Mouse (Mus musculus): ENCODE measurements around the gene A430078G23Rik. TPM values are rescaled to one million over a fixed set of nuclear protein-coding genes. Genes with fewer than 3 reads are reported as not detected.
A peak's percentile ranks its signal among the peaks of the same experiment; 100 is the strongest.
"Not testable (repeated sequence)": the region's sequence is repeated elsewhere in the genome, so short reads cannot be mapped to it uniquely, and the experiment has no call there.

Gene A430078G23Rik
- polyA plus RNA-seq (2012; rRNA removed) (0.31 and 0.33 TPM in 2 replicates), polyA plus RNA-seq (2014; fragmentation: Nextera tagmentation; extraction: Ambion mirVana) (0.36 and 0.85 TPM in 2 replicates)

DNA sequence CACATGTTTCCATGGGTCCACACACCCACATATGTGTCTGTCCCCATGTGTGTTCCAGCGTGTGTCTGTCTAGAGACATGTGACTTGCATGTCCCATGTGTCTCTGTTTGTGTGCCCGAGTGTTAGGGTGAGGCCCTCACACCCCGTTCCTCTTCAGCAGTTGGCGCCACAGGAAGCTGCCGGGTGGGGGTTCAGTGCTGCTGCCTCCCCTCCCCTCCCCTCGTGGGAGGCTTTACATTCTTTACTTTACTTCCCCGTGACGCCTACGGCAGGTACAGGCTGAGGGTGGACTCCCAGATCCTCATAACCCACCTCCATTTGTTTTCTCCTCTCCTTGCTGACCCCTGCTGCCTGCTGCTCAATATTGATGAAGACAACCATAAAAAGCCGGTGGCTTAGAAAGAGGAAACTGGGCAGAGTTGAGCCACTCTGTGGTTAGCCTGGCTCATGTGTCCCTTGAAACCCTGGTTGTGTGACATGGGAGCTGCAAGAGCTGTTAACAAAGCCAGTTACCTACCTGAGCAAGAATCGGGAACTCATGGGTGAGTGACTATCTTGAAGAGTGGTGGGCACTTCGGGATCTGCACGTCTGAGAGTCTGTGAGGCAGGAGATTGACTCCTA, at the start of gene A430078G23Rik:
TSS of gene A430078G23Rik (plus strand) at position 227 of the 622 bp plus-strand sequence.
- no peak within 1 kb of the TSS for H3K27ac ChIP-seq

GRCm38 (mm10) chr8:3308205-3308800, 44.9 kb upstream of the A430078G23Rik start:
- H3K36me3 ChIP-seq (replicated peaks; ENCODE audit: control insufficient read depth, insufficient read depth, low read depth); H3K4me3 ChIP-seq (ENCODE audit: insufficient read depth in 1 of 2, low read depth in 2 of 2, low read length in 2 of 2); H3K4me2 ChIP-seq (ENCODE audit: low read depth); ATAC-seq (ENCODE audit: insufficient read depth); H3K9me3 ChIP-seq (ENCODE audit: control insufficient read depth, low read length); H3K9ac ChIP-seq (replicated peaks); H3K27me3 ChIP-seq (ENCODE audit: control insufficient read depth, insufficient read depth, low read length); H3K27ac ChIP-seq; H3K4me1 ChIP-seq (replicated peaks; ENCODE audit: control insufficient read depth in 2 of 2, insufficient read depth in 2 of 2, low read length in 1 of 2); DNase-seq (ENCODE audit: low read depth in 3 of 3, low spot score in 3 of 3): not testable (repeated sequence)
- WGBS (ENCODE audit: insufficient replicate concordance), result 73% methylated on average over 13 of the region's 13 CpGs

More for the DNA sequence above, at the start of gene A430078G23Rik:
- no peaks in the 10 kb centered on the region for H3K27me3 ChIP-seq (ENCODE audit: control insufficient read depth, insufficient read depth, low read length)
- no peak within 1 kb of the TSS for H3K9ac ChIP-seq (replicated peaks)
- no peaks in the 10 kb centered on the region for H3K36me3 ChIP-seq (replicated peaks; ENCODE audit: control insufficient read depth, insufficient read depth, low read depth)
- WGBS (ENCODE audit: insufficient replicate concordance), result 10% methylated on average over 13 of the region's 13 CpGs
- peak within 1 kb of the TSS; percentile 26 for H3K4me2 ChIP-seq (ENCODE audit: low read depth)
- peak; percentile 34; the same call in 1 of the 2 replicates for ATAC-seq (ENCODE audit: insufficient read depth)
- peaks cover 0 to 21% of the 10 kb centered on the region in 2 experiments; a peak in 2 of 4 replicates for H3K4me1 ChIP-seq (replicated peaks; ENCODE audit: control insufficient read depth in 2 of 2, insufficient read depth in 2 of 2, low read length in 1 of 2)
- H3K4me3 ChIP-seq (ENCODE audit: insufficient read depth in 1 of 2, low read depth in 2 of 2, low read length in 2 of 2), result peak within 1 kb of the TSS; percentile 14 to 53; a peak in 3 of 4 replicates
- no peaks in the 10 kb centered on the region for H3K9me3 ChIP-seq (ENCODE audit: control insufficient read depth, low read length)
- DNase-seq (ENCODE audit: low read depth in 3 of 3, low spot score in 3 of 3), result no peak
- TF ChIP-seq CTCF (IDR thresholded peaks at IDR 0.05; ENCODE audit: low read depth), result no peak
- no peak for TF ChIP-seq EP300 (IDR thresholded peaks at IDR 0.05; ENCODE audit: low read depth)

DNA sequence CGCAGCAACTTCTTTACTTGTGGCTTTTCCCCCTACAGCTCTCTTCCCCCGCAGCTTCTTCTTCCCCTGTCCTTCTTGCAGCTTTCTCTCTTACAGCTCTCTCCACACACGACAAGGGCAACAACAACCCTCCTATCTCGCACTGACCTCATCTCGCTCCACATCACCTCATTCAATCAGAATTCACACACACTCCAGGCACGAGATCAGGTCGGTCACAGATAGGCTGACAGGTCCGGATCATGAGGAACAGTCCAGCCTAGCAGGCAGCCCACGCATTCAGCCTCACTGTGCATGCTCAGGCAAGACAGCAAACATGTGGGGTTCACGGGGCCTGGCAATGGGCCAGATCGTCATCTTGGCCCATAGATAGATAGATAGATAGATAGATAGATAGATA, 43.6 kb upstream of the A430078G23Rik start:
- Histone ChIP-seq H3K27ac (no peak overlapping the region), H3K4me2 (ENCODE audit: low read depth) (no peak overlapping the region), H3K27me3 (ENCODE audit: control insufficient read depth, insufficient read depth, low read length) (no peaks in the 10 kb centered on the region), H3K9me3 (ENCODE audit: control insufficient read depth, low read length) (no peaks in the 10 kb centered on the region), H3K36me3 (replicated peaks; ENCODE audit: control insufficient read depth, insufficient read depth, low read depth) (no peaks in the 10 kb centered on the region), H3K9ac (replicated peaks) (no peak overlapping the region), H3K4me3 (ENCODE audit: insufficient read depth in 1 of 2, low read depth in 2 of 2, low read length in 2 of 2) (no peak overlapping the region), H3K4me1 (replicated peaks; ENCODE audit: control insufficient read depth in 2 of 2, insufficient read depth in 2 of 2, low read length in 1 of 2) (no peaks in the 10 kb centered on the region)
- no peak for ATAC-seq (ENCODE audit: insufficient read depth)
- 61% methylated on average over 11 of the region's 11 CpGs for WGBS (ENCODE audit: insufficient replicate concordance)
- DNase-seq (ENCODE audit: low read depth in 3 of 3, low spot score in 3 of 3), result no peak
- TF ChIP-seq CTCF (IDR thresholded peaks at IDR 0.05; ENCODE audit: low read depth) (no peak), EP300 (IDR thresholded peaks at IDR 0.05; ENCODE audit: low read depth) (no peak)

DNA sequence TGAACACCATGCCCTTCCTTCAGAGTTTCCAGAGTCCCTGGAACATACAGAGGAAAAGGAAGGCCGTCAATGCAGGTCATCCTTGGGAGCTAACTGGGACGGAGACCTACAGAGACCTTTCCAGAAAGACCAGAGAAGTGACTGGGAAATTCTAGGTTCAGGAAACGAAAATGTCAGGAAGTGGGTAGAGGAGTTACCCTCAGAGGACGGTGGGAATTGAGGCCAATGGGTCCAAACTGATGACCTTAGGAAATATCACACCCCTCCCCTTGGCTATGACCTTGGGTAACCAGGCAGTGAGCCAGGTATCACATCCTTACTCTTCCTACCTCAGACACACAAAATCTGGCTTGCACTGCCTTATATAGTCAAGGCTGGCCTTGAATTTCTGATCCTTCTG, 41.7 kb upstream of the A430078G23Rik start:
- H3K27me3 ChIP-seq (ENCODE audit: control insufficient read depth, insufficient read depth, low read length), result no peaks in the 10 kb centered on the region
- 49% methylated on average over 4 of the region's 4 CpGs for WGBS (ENCODE audit: insufficient replicate concordance)
- H3K36me3 ChIP-seq (replicated peaks; ENCODE audit: control insufficient read depth, insufficient read depth, low read depth), result no peaks in the 10 kb centered on the region
- no peak overlapping the region for H3K27ac ChIP-seq
- no peak overlapping the region for H3K4me2 ChIP-seq (ENCODE audit: low read depth)
- H3K9ac ChIP-seq (replicated peaks), result no peak overlapping the region
- no peak for ATAC-seq (ENCODE audit: insufficient read depth)
- no peak overlapping the region for H3K4me3 ChIP-seq (ENCODE audit: insufficient read depth in 1 of 2, low read depth in 2 of 2, low read length in 2 of 2)
- TF ChIP-seq EP300 (IDR thresholded peaks at IDR 0.05; ENCODE audit: low read depth) (no peak), CTCF (IDR thresholded peaks at IDR 0.05; ENCODE audit: low read depth) (no peak)
- DNase-seq (ENCODE audit: low read depth in 3 of 3, low spot score in 3 of 3), result no peak
- no peaks in the 10 kb centered on the region for H3K4me1 ChIP-seq (replicated peaks; ENCODE audit: control insufficient read depth in 2 of 2, insufficient read depth in 2 of 2, low read length in 1 of 2)
- H3K9me3 ChIP-seq (ENCODE audit: control insufficient read depth, low read length), result no peaks in the 10 kb centered on the region

DNA sequence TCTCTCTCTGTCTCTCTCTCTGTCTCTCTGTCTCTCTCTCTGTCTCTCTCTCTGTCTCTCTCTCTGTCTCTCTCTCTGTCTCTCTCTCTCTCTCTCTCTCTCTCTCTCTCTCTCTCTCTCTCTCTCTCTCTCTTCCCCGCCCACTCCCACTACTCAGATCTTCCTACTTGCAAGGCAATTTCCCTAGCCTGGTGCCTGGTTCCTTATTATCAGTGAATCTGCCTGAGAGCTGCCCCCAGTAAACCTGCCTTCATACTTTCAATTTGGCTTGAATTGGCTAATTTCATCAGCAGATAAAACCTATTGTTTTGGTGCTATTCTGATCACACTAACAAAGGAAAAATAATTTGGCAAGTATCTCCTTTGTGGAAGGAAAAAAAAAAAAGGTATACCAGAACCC, 39.8 kb upstream of the A430078G23Rik start:
- not testable (repeated sequence) for ATAC-seq (ENCODE audit: insufficient read depth); H3K27me3 ChIP-seq (ENCODE audit: control insufficient read depth, insufficient read depth, low read length); H3K4me1 ChIP-seq (replicated peaks; ENCODE audit: control insufficient read depth in 2 of 2, insufficient read depth in 2 of 2, low read length in 1 of 2); DNase-seq (ENCODE audit: low read depth in 3 of 3, low spot score in 3 of 3); H3K9ac ChIP-seq (replicated peaks); H3K4me2 ChIP-seq (ENCODE audit: low read depth); H3K9me3 ChIP-seq (ENCODE audit: control insufficient read depth, low read length); H3K36me3 ChIP-seq (replicated peaks; ENCODE audit: control insufficient read depth, insufficient read depth, low read depth); H3K27ac ChIP-seq; H3K4me3 ChIP-seq (ENCODE audit: insufficient read depth in 1 of 2, low read depth in 2 of 2, low read length in 2 of 2)
- WGBS (ENCODE audit: insufficient replicate concordance), result 18% methylated on average over 1 of the region's 1 CpGs

Measured in liver, embryonic 14.5 days (tissue).